Mouse (Mus musculus): ENCODE results near the gene Ggt6. TPM values are rescaled to one million over a fixed set of nuclear protein-coding genes. Genes with fewer than 3 reads are reported as not detected.

Gene Ggt6
- polyA plus RNA-seq, 1 experiment from 2014 or later = not detected

- H3K27me3 ChIP-seq = 0 out of 2 replicates have a peak, but pooled peaks cover 5% of the 10 kb centered on the region
- no peak overlapping the region for H3K9ac ChIP-seq
- no peak overlapping the region for H3K4me2 ChIP-seq
- no peaks in the 10 kb centered on the region for H3K9me3 ChIP-seq
- no peak for ATAC-seq (ENCODE audit: low read depth)
- peaks cover 5% of the 10 kb centered on the region for H3K4me1 ChIP-seq (replicated peaks)
- no peak overlapping the region for H3K4me3 ChIP-seq
- no peaks in the 10 kb centered on the region for H3K36me3 ChIP-seq
- WGBS = 70% methylated on average over 5 of the region's 5 CpGs
- no peak overlapping the region for H3K27ac ChIP-seq (replicated peaks)
Measured at GRCm38 (mm10) chr11:72402017-72402416, 33.3 kb upstream of the Ggt6 start.

- H3K4me1 ChIP-seq (replicated peaks) = peaks cover 13% of the 10 kb centered on the region
- WGBS = 84% methylated on average over 12 of the region's 12 CpGs
- no peak overlapping the region for H3K4me3 ChIP-seq
- H3K9ac ChIP-seq = no peak overlapping the region
- 0 out of 2 replicates have a peak, but pooled peaks cover 8% of the 10 kb centered on the region for H3K27me3 ChIP-seq
- H3K4me2 ChIP-seq = no peak overlapping the region
- no peak overlapping the region for H3K27ac ChIP-seq (replicated peaks)
- H3K9me3 ChIP-seq = no peaks in the 10 kb centered on the region
- no peak for ATAC-seq (ENCODE audit: low read depth)
- no peaks in the 10 kb centered on the region for H3K36me3 ChIP-seq
Measured at GRCm38 (mm10) chr11:72402969-72403368, 32.4 kb upstream of the Ggt6 start.

- H3K27me3 ChIP-seq = peaks cover 30% of the 10 kb centered on the region
- no peaks in the 10 kb centered on the region for H3K9me3 ChIP-seq
- ATAC-seq (ENCODE audit: low read depth) = no peak
- H3K36me3 ChIP-seq = no peaks in the 10 kb centered on the region
- H3K4me2 ChIP-seq = no peak overlapping the region
- no peak overlapping the region for H3K4me3 ChIP-seq
- WGBS = 70% methylated on average over 4 of the region's 4 CpGs
- H3K27ac ChIP-seq (replicated peaks) = no peak overlapping the region
- H3K9ac ChIP-seq = no peak overlapping the region
- H3K4me1 ChIP-seq (replicated peaks) = peaks cover 16% of the 10 kb centered on the region
Measured at GRCm38 (mm10) chr11:72405532-72405931, 29.8 kb upstream of the Ggt6 start.

GRCm38 (mm10) chr11:72406079-72406675 lies 29.1 kb upstream of the Ggt6 start:
- Histone ChIP-seq H3K27ac (replicated peaks) (no peak overlapping the region), H3K36me3 (no peaks in the 10 kb centered on the region), H3K4me3 (no peak overlapping the region), H3K4me2 (no peak overlapping the region), H3K27me3 (peaks cover 37% of the 10 kb centered on the region), H3K9ac (no peak overlapping the region), H3K4me1 (replicated peaks) (peaks cover 22% of the 10 kb centered on the region), H3K9me3 (no peaks in the 10 kb centered on the region)
- 63% methylated on average over 8 of the region's 8 CpGs for WGBS
- ATAC-seq (ENCODE audit: low read depth) = no peak

GRCm38 (mm10) chr11:72407081-72407480 lies 28.2 kb upstream of the Ggt6 start:
- Histone ChIP-seq H3K9ac (no peak overlapping the region), H3K27ac (replicated peaks) (no peak overlapping the region), H3K9me3 (no peaks in the 10 kb centered on the region), H3K4me2 (no peak overlapping the region), H3K4me3 (no peak overlapping the region), H3K27me3 (peaks cover 46% of the 10 kb centered on the region), H3K4me1 (replicated peaks) (peaks cover 29% of the 10 kb centered on the region), H3K36me3 (no peaks in the 10 kb centered on the region)
- no peak for ATAC-seq (ENCODE audit: low read depth)
- WGBS = 6% methylated on average over 3 of the region's 3 CpGs

GRCm38 (mm10) chr11:72407574-72407973 lies 27.8 kb upstream of the Ggt6 start:
- 15% methylated on average over 7 of the region's 7 CpGs for WGBS
- Histone ChIP-seq H3K27ac (replicated peaks) (no peak overlapping the region), H3K9me3 (no peaks in the 10 kb centered on the region), H3K4me1 (replicated peaks) (peaks cover 29% of the 10 kb centered on the region), H3K9ac (no peak overlapping the region), H3K4me3 (no peak overlapping the region), H3K4me2 (no peak overlapping the region), H3K36me3 (no peaks in the 10 kb centered on the region), H3K27me3 (peaks cover 51% of the 10 kb centered on the region)
- no peak for ATAC-seq (ENCODE audit: low read depth)

GRCm38 (mm10) chr11:72408451-72409170 lies 26.7 kb upstream of the Ggt6 start:
- no peaks in the 10 kb centered on the region for H3K9me3 ChIP-seq
- H3K4me1 ChIP-seq (replicated peaks) = peaks cover 29% of the 10 kb centered on the region
- no peak overlapping the region for H3K9ac ChIP-seq
- 28% methylated on average over 9 of the region's 9 CpGs for WGBS
- H3K4me3 ChIP-seq = no peak overlapping the region
- H3K4me2 ChIP-seq = peak overlapping the region; percentile 98
- no peak for ATAC-seq (ENCODE audit: low read depth)
- no peak overlapping the region for H3K27ac ChIP-seq (replicated peaks)
- H3K27me3 ChIP-seq = peaks cover 58% of the 10 kb centered on the region
- H3K36me3 ChIP-seq = no peaks in the 10 kb centered on the region

GRCm38 (mm10) chr11:72409649-72410385 lies 25.5 kb upstream of the Ggt6 start:
- H3K27me3 ChIP-seq = peaks cover 58% of the 10 kb centered on the region
- H3K27ac ChIP-seq (replicated peaks) = no peak overlapping the region
- no peaks in the 10 kb centered on the region for H3K36me3 ChIP-seq
- no peak for ATAC-seq (ENCODE audit: low read depth)
- 53% methylated on average over 12 of the region's 12 CpGs for WGBS
- no peaks in the 10 kb centered on the region for H3K9me3 ChIP-seq
- peak overlapping the region; percentile 98 for H3K4me2 ChIP-seq
- H3K9ac ChIP-seq = no peak overlapping the region
- peaks cover 29% of the 10 kb centered on the region for H3K4me1 ChIP-seq (replicated peaks)
- H3K4me3 ChIP-seq = no peak overlapping the region

- peak overlapping the region; percentile 31; the same call in 1 of the 2 replicates for H3K9ac ChIP-seq
- H3K4me3 ChIP-seq = peak overlapping the region; percentile 58
- peaks cover 29% of the 10 kb centered on the region for H3K4me1 ChIP-seq (replicated peaks)
- peak overlapping the region; percentile 98 for H3K4me2 ChIP-seq
- H3K27ac ChIP-seq (replicated peaks) = no peak overlapping the region
- 1% methylated on average over 25 of the region's 25 CpGs for WGBS
- H3K36me3 ChIP-seq = no peaks in the 10 kb centered on the region
- H3K9me3 ChIP-seq = no peaks in the 10 kb centered on the region
- ATAC-seq (ENCODE audit: low read depth) = peak; percentile 30; the same call in 1 of the 2 replicates
- peaks cover 58% of the 10 kb centered on the region for H3K27me3 ChIP-seq
Measured at GRCm38 (mm10) chr11:72410521-72411092, 24.7 kb upstream of the Ggt6 start.

- no peak within 1 kb of the TSS for H3K27ac ChIP-seq (replicated peaks)
- ATAC-seq (ENCODE audit: low read depth) = peak; percentile 86
Measured at GRCm38 (mm10) chr11:72411093-72411921, 24.0 kb upstream of the Ggt6 start, which contains the start of gene Smtnl2. Smtnl2 (minus strand) TSS chr11:72411713.

GRCm38 (mm10) chr11:72411945-72412344 lies 23.4 kb upstream of the Ggt6 start:
- Histone ChIP-seq H3K36me3 (no peaks in the 10 kb centered on the region), H3K4me1 (replicated peaks) (peaks cover 25% of the 10 kb centered on the region), H3K4me2 (peak overlapping the region; percentile 98), H3K9me3 (no peaks in the 10 kb centered on the region), H3K4me3 (peak overlapping the region; percentile 58), H3K9ac (0 out of 2 replicates have a peak overlapping the region, but pooled peaks have one; percentile 73), H3K27ac (replicated peaks) (no peak overlapping the region), H3K27me3 (peaks cover 53% of the 10 kb centered on the region)
- 27% methylated on average over 9 of the region's 9 CpGs for WGBS
- no peak for ATAC-seq (ENCODE audit: low read depth)

More at GRCm38 (mm10) chr11:72411093-72411921, 24.0 kb upstream of the Ggt6 start, which contains the start of gene Smtnl2:
- WGBS = under 1% methylated on average over 86 of the region's 86 CpGs
- Histone ChIP-seq H3K9me3 (no peaks in the 10 kb centered on the region), H3K4me1 (replicated peaks) (peaks cover 29% of the 10 kb centered on the region), H3K27me3 (peaks cover 58% of the 10 kb centered on the region), H3K4me2 (peak within 1 kb of the TSS; percentile 98), H3K4me3 (peak within 1 kb of the TSS; percentile 58), H3K9ac (peak within 1 kb of the TSS; percentile 73), H3K36me3 (no peaks in the 10 kb centered on the region)
